Mouse (Mus musculus) liver, embryonic 14.5 days (tissue): Measurements from ENCODE around the gene Nckipsd. TPM values are rescaled to one million over a fixed set of nuclear protein-coding genes. Genes with fewer than 3 reads are reported as not detected.

Source experiments
- ATAC-seq: fragments of 200-750 bp; cut with Nextera tagmentation; 2 replicates; pipeline ENCODE4 v1.8.0; 2017; ENCODE audit warnings: moderate number of reproducible peaks, mild to moderate bottlenecking, moderate library complexity; ENCODE audit not compliant: insufficient read depth
- DNase-seq, 3 experiments: peaks; one replicate each; pipeline ENCODE4 v3.0.0-alpha.2; 2012 to 2013; ENCODE audit warnings: low read depth in 3 of 3, low spot score in 3 of 3
- H3K27ac ChIP-seq: fragments of 300-500 bp; sonication (generic); 2 replicates; pipeline ENCODE4 v1.5.1; 2014; ENCODE audit warnings: moderate library complexity, mild to moderate bottlenecking, control low read depth, inconsistent platforms
- H3K27me3 ChIP-seq: fragments of 300-500 bp; sonication (generic); 2 replicates; pipeline ENCODE4 v1.6.1; 2014; ENCODE audit warnings: mild to moderate bottlenecking, low read length, moderate library complexity; ENCODE audit not compliant: control insufficient read depth, insufficient read depth
- H3K36me3 ChIP-seq: fragments of 300-500 bp; sonication (generic); replicated peaks from 2 replicates; pipeline ENCODE4 v1.6.1; 2014; ENCODE audit warnings: low read depth; ENCODE audit not compliant: control insufficient read depth, insufficient read depth
- H3K4me1 ChIP-seq, 2 experiments: fragments of 200-500 bp in 1 of 2; fragments of 300-500 bp in 1 of 2; sonication (generic) in 1 of 2; replicated peaks; 2 replicates each; pipeline ENCODE4 v1.6.1; 2012 to 2014; ENCODE audit warnings: antibody characterized with exemption in 1 of 2, inconsistent platforms in 1 of 2, low read length in 1 of 2; ENCODE audit not compliant: control insufficient read depth in 2 of 2, insufficient read depth in 2 of 2
- H3K4me2 ChIP-seq: fragments of 300-500 bp; sonication (generic); 2 replicates; pipeline ENCODE4 v1.6.1; 2014; ENCODE audit warnings: low read depth, mild to moderate bottlenecking, control low read depth, moderate library complexity
- H3K4me3 ChIP-seq, 2 experiments: fragments of 200-500 bp in 1 of 2; fragments of 300-500 bp in 1 of 2; sonication (generic) in 1 of 2; 2 replicates each; pipeline ENCODE4 v1.5.1; 2012 to 2014; ENCODE audit warnings: low read depth in 2 of 2, low read length in 2 of 2, mild to moderate bottlenecking in 2 of 2, control low read depth in 1 of 2, inconsistent platforms in 1 of 2, moderate library complexity in 1 of 2; ENCODE audit not compliant: insufficient read depth in 1 of 2
- H3K9ac ChIP-seq: fragments of 300-500 bp; sonication (generic); replicated peaks from 2 replicates; pipeline ENCODE4 v1.6.1; 2014; ENCODE audit warnings: mild to moderate bottlenecking, control low read depth, moderate library complexity
- H3K9me3 ChIP-seq: fragments of 300-500 bp; sonication (generic); 2 replicates; pipeline ENCODE4 v1.6.1; 2016; ENCODE audit warnings: low read length, mixed read lengths; ENCODE audit not compliant: control insufficient read depth
- CTCF ChIP-seq: IDR thresholded peaks from 2 replicates; pipeline ENCODE4 v1.5.1; 2016; ENCODE audit warnings: antibody characterized with exemption, low read depth, control low read depth
- EP300 ChIP-seq: IDR thresholded peaks from 2 replicates; pipeline ENCODE4 v1.6.1; 2016; ENCODE audit warnings: antibody characterized with exemption, low read depth
- WGBS: fragments of 180-500 bp; shearing (Covaris S2); extraction: QIAGEN DNeasy Blood & Tissue Kit; methylation state at CpG from one replicate; pipeline ENCODE4 v1.1.7; 2014; ENCODE audit not compliant: insufficient replicate concordance; 5-methylcytosine and 5-hydroxymethylcytosine counted together
- polyA plus RNA-seq, 2 experiments: library from polyadenylated mRNA; depleted of rRNA in 1 of 2; stranded (reverse) in 1 of 2; unstranded in 1 of 2; fragments of >200 nt; fragmentation: Nextera tagmentation in 1 of 2; extraction: Ambion mirVana in 1 of 2; gene quantifications; 2 replicates each; pipeline versions ENCODE4 v1.2.1 to v1.2.3; 2012 to 2014

Gene Nckipsd
- polyA plus RNA-seq, 2 experiments: 3.2 to 3.4 TPM

DNA sequence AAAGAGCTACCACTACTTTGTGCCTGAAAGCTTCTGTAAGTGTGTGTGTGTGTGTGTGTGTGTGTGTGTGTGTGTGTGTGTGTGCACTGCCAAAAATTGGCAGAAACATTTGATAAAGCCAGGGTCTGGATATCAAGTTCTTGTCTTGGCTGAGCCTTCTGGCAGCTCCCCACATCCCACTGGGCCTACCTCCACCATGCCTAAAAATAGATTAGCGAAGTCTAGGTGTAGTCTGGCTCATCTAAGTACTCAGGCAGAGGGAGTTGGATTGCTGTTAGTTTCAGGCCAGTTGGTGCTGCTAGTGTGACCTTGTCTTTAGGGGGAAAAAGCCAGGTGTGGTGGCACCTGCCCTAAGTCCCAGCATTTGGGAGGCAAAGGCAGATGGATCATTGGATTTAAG, 1.3 kb upstream of the Nckipsd start:
- Histone ChIP-seq H3K27me3 (no peaks in the 10 kb centered on the region), H3K9ac (peak overlapping the region; percentile 55), H3K4me2 (peak overlapping the region; percentile 22; the same call in 1 of the 2 replicates), H3K36me3 (peaks cover 42% of the 10 kb centered on the region), H3K27ac (peak overlapping the region; percentile 94), H3K4me1 (peaks cover 35 to 40% of the 10 kb centered on the region in 2 experiments), H3K4me3 (no peak overlapping the region), H3K9me3 (no peaks in the 10 kb centered on the region)
- ATAC-seq: no peak
- WGBS: 68% methylated on average over 1 of the region's 1 CpGs
- no peak for TF ChIP-seq CTCF
- TF ChIP-seq EP300: no peak
- no peak for DNase-seq

DNA sequence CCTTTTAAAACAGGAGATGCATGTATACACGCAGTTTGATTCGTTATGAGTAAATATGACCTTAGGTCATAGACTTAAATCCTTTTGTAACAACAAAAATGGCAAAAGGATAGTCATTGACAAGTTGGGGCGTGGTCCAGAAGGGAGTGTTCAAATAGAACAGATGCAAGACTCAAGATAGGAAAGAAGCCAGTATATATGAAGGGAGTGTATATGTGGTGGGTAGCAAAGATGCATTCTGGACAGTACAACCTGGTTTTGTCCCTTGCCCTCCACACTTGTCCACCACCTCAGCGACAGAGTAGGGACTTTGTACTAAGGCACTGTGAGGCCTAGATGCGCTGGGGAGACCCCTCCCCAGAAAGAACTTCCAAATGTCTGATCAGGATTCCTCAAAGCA, 494 bp upstream of the Nckipsd start:
- peak overlapping the region; percentile 31 to 85 for H3K4me3 ChIP-seq
- H3K4me1 ChIP-seq: peaks cover 33 to 40% of the 10 kb centered on the region in 2 experiments
- H3K9me3 ChIP-seq: no peaks in the 10 kb centered on the region
- no peaks in the 10 kb centered on the region for H3K27me3 ChIP-seq
- TF ChIP-seq EP300: peak; percentile 66
- TF ChIP-seq CTCF: no peak
- peak overlapping the region; percentile 94 for H3K27ac ChIP-seq
- H3K36me3 ChIP-seq: peaks cover 33% of the 10 kb centered on the region
- DNase-seq (peak; percentile 66 to 77 (median 70)), ATAC-seq (peak; percentile 82)
- 39% methylated on average over 5 of the region's 5 CpGs for WGBS
- H3K9ac ChIP-seq: peak overlapping the region; percentile 73
- H3K4me2 ChIP-seq: peak overlapping the region; percentile 100

DNA sequence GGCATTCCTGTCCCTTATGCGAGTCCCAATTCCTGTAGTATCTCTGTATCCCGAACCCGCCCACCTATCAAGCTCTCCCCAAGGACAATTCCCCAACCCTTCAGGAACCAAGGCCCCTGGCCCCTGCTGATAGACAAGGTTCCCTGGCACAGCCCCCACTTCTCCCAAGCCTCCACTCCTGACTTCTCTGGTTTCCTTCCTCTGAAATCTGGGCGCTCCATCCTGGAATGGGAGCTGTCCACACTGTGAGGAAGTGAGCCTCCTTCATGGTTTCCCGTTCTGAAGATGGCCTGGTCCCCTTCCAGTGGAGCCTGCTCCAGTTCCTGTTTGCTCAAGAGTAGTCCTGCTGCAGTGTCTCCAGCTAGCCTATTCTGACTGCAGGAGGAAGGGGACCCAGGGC, 1.0 kb downstream of the Nckipsd start:
- no peak for DNase-seq
- no peaks in the 10 kb centered on the region for H3K27me3 ChIP-seq
- no peak overlapping the region for H3K27ac ChIP-seq
- TF ChIP-seq CTCF: no peak
- no peak for TF ChIP-seq EP300
- H3K4me2 ChIP-seq: peak overlapping the region; percentile 100
- 27% methylated on average over 5 of the region's 5 CpGs for WGBS
- H3K36me3 ChIP-seq: peaks cover 25% of the 10 kb centered on the region
- no peaks in the 10 kb centered on the region for H3K9me3 ChIP-seq
- H3K4me3 ChIP-seq: peak overlapping the region in 1 of 2 experiments; percentile 85; a peak in 2 of 4 replicates
- no peak for ATAC-seq
- H3K4me1 ChIP-seq: peaks cover 33 to 40% of the 10 kb centered on the region in 2 experiments
- peak overlapping the region; percentile 82 for H3K9ac ChIP-seq

DNA sequence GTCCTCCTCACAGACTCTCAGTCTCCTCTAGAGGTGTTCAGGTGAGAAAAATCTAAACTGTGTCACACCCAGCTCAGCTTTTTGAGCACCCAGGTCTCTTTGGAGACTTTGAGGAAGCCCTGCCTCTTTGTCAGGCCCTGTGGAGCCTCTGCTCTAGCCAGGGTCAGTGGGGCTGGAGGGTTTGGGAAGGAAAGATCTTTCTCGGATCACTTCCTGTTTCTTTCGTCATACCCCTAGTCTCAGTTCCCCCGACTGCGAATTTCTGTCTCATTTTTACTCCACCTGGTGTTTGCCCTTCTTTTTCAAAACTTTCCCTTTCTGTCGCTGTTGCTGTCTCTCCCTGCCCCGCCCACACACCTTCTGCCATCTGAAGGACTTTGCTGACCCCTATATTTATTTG, 1.6 kb downstream of the Nckipsd start:
- WGBS: 40% methylated on average over 6 of the region's 6 CpGs
- no peaks in the 10 kb centered on the region for H3K9me3 ChIP-seq
- no peaks in the 10 kb centered on the region for H3K27me3 ChIP-seq
- peaks cover 33 to 40% of the 10 kb centered on the region in 2 experiments for H3K4me1 ChIP-seq
- H3K36me3 ChIP-seq: peaks cover 22% of the 10 kb centered on the region
- ATAC-seq: no peak
- TF ChIP-seq EP300 (no peak), CTCF (no peak)
- no peak overlapping the region for H3K4me2 ChIP-seq
- H3K27ac ChIP-seq: no peak overlapping the region
- DNase-seq: no peak
- H3K9ac ChIP-seq: no peak overlapping the region
- no peak overlapping the region for H3K4me3 ChIP-seq

DNA sequence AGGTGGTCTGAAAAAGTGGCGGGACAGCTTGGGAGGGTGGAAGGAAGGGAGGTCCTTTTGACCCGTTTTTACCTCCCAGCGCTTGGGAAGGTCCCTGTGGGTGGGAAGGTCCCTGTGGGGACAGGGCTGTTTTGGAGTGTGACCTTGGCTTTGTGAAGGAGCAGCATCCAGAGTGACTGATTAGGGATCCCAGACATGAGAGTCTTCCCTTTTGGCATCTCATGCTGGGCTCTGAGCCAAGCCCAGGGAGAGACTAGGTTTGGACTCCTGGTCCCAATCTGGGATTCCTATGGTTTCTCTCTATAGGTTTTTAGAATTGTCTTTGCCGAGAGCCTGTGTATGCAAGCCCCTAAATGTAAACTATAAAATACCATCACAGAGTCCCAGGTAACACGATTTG, 2.3 kb downstream of the Nckipsd start:
- ATAC-seq (no peak), DNase-seq (no peak)
- Histone ChIP-seq H3K9me3 (no peaks in the 10 kb centered on the region), H3K4me1 (peaks cover 28 to 34% of the 10 kb centered on the region in 2 experiments), H3K36me3 (peaks cover 14% of the 10 kb centered on the region), H3K9ac (no peak overlapping the region), H3K27me3 (no peaks in the 10 kb centered on the region), H3K27ac (no peak overlapping the region), H3K4me2 (no peak overlapping the region), H3K4me3 (no peak overlapping the region)
- 70% methylated on average over 5 of the region's 5 CpGs for WGBS
- TF ChIP-seq CTCF (no peak), EP300 (no peak)
